Mouse (Mus musculus) lung, adult 2 months (tissue): ENCODE data around the gene Etfrf1. TPM values are rescaled to one million over a fixed set of nuclear protein-coding genes. Genes with fewer than 3 reads are reported as not detected.

Experiments used
- DNase-seq: peaks from one replicate; pipeline ENCODE4 v3.0.0; 2022
- H3K4me1 ChIP-seq: fragments of 200-500 bp; 2 replicates; pipeline ENCODE4 v1.6.1; 2011; ENCODE audit warnings: low read length; ENCODE audit not compliant: control insufficient read depth, insufficient read depth
- H3K4me3 ChIP-seq: fragments of 200-500 bp; replicated peaks from 2 replicates; pipeline ENCODE3; 2011; ENCODE audit warnings: low read depth, mild to moderate bottlenecking, control low read depth, low read length; ENCODE audit errors: extremely low read depth
- CTCF ChIP-seq: fragments of 200-500 bp; IDR thresholded peaks from 2 replicates; pipeline ENCODE4 v1.5.1; 2011; ENCODE audit warnings: mild to moderate bottlenecking, low read length, control low read depth; ENCODE audit not compliant: insufficient read depth
- POLR2A ChIP-seq: fragments of 200-500 bp; IDR thresholded peaks from 2 replicates; pipeline ENCODE4 v1.6.1; 2011; ENCODE audit warnings: low read depth, mild to moderate bottlenecking, control low read depth, low read length, borderline replicate concordance; ENCODE audit errors: extremely low read depth
- WGBS: fragments of 180-500 bp; shearing (Covaris S2); methylation state at CpG from one replicate; pipeline ENCODE4 v1.1.7; 2018; 5-methylcytosine and 5-hydroxymethylcytosine counted together
- polyA plus RNA-seq: library from polyadenylated mRNA; depleted of rRNA; stranded (reverse); fragments of >200 nt; gene quantifications from 2 replicates; pipeline ENCODE4 v1.2.3, GENCODE M21; 2012

Etfrf1 gene
- polyA plus RNA-seq, 1 experiment: 8.3 TPM

DNA sequence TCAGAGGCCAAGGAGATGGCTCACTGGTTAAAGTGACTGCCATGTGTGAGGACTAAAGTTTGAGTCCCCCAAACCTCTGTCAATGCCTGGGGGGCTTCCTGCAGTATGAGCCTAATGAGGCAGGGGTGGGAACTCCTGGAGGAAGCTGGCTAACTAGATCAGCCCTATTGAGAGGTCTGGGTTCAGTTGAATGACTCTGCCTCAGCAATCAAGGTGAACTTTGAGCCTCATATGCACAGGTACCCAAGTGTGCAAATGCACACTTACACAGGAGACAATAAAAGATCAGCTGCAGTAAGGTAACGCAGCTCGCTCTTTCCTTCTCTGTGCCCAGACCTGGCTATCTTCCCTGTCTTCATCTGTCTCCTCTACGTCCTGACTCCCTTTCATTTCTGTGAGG, 17.9 kb upstream of the Etfrf1 start:
- no peak for TF ChIP-seq POLR2A
- no peak for TF ChIP-seq CTCF
- Histone ChIP-seq H3K4me3 (no peak overlapping the region), H3K4me1 (no peaks in the 10 kb centered on the region)
- WGBS: 83% methylated on average over 3 of the region's 3 CpGs
- no peak for DNase-seq

DNA sequence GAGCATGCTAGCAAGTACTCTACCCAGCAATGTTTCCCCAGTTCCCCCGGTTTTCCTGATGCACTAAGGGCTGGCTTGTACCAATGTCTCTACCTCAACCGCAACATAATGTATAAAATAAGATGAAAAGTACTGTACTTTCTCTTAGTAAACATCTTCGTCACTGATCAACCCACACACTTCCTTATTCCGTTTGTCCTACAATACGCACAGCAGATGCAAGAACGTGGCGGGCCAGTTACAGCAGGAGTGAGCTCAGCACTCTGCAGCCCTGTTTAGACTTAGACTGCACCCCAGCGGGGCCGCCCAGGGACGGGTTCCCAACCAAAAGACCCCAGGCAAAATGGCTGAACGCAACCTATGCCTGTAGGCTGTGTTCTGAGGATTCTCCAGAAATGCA, 17.5 kb upstream of the Etfrf1 start:
- Histone ChIP-seq H3K4me1 (no peaks in the 10 kb centered on the region), H3K4me3 (no peak overlapping the region)
- TF ChIP-seq POLR2A (no peak), CTCF (no peak)
- WGBS: 65% methylated on average over 11 of the region's 11 CpGs
- DNase-seq: no peak

DNA sequence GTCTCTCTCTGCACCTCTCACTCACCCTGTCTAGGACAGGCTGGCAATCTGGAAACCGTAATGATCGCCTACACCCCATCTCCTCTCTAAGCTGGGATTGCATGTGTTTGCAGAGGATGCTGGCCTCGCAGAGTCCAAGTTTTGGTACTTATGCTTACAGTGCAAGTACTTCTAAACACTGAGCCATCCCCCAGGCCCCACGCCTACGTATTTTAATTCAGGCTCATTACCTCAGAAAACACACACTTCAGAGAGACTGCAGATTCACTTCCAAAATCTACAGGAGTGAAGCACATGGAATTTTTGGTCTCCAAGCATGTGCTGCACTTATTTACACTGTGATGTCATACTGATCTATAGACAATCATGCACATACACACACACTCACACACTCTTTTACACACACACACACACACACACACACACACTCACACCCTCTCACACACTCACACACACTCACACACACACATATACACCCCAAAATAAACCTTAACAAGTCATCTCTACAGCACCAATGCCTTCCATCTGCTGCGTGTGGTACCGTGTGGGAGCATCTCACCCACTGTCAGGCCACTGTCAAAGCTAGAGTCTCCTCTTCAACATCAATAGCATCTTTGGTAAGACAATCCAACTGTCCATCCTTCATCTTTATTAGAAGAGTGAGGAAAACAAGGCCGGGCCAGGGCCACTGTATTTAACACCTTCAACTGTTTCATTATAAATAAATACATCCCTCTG, 12.8 kb upstream of the Etfrf1 start:
- TF ChIP-seq POLR2A (no peak), CTCF (no peak)

DNA sequence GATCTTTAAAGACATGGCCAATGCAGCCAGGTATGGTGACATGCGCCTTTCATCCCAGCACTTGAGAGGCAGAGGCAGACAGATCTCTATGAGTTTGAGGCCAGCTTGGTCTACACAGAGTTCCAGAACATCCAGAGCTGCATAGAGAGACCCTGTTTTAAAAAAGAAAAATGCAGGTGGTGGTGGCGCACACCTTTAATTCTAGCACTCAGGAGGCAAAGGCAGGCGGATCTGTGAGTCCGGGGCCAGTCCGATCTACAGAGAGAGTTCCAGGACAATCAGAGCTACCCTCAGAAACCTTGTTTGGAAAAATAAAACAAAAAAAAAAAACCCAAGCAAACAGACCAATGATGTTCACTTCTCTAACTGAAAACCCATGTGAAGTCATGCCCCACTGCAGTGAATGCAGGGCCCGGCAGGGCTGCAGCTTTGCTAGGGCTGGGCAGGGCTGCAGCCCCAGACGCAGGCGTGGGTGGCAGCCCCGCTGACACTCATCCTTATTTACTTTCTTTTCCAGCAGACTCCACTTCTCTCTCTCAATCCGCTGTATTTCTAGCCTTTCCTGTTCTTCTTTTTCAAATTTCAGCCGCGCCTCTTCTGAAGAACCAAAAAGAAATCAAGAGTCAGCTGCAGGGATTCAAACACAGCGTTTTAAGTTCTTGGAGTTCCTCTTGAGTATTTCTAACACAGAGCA, 8.4 kb upstream of the Etfrf1 start:
- no peaks in the 10 kb centered on the region for H3K4me1 ChIP-seq
- WGBS: 65% methylated on average over 13 of the region's 13 CpGs
- no peak for DNase-seq
- no peak for TF ChIP-seq CTCF
- TF ChIP-seq POLR2A: no peak
- H3K4me3 ChIP-seq: no peak overlapping the region

More for the DNA sequence above, 12.8 kb upstream of the Etfrf1 start:
- WGBS: 92% methylated on average over 8 of the region's 8 CpGs
- H3K4me1 ChIP-seq: no peaks in the 10 kb centered on the region
- no peak for DNase-seq
- H3K4me3 ChIP-seq: no peak overlapping the region

DNA sequence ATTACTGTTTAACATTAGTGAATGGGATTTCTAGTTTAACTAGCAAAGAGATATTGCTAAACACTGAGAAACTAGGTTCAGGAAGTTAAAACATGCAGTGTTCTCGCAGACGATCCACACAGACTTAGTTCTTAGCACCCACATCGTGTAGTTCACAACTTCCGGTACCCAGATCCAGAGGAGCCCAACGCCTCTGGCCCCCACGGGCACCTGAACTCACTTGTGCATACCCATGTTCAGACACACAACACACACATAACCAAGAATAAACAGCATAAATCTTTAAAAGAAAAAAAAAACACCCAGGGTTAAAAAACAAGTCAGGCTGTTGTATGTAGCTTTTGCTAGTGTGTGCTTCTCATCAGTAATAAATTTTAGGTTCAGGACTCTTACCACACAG, 6.5 kb upstream of the Etfrf1 start:
- no peak for TF ChIP-seq POLR2A
- TF ChIP-seq CTCF: no peak
- no peak for DNase-seq
- Histone ChIP-seq H3K4me3 (no peak overlapping the region), H3K4me1 (no peaks in the 10 kb centered on the region)
- 89% methylated on average over 6 of the region's 6 CpGs for WGBS

DNA sequence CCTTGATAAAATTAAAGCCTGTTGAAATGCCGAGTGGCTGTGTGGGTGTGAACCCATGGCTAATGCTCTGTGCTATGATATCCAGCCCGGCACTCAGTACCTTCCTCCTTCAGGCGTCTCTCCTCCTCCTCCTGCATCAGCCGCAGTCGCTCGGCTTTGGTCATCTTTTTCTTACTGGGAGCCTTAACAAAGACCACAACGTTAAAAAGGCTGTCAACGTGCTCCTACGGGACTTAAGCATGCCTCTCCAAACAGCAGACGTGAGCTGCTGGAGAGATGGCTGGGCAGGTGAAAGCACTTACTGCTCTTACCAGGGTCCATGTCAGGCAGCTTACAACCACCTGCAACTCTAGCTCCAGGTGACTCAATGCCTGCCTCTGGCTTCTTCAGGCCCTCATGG, 5.8 kb upstream of the Etfrf1 start:
- no peak for TF ChIP-seq POLR2A
- TF ChIP-seq CTCF: no peak
- Histone ChIP-seq H3K4me3 (no peak overlapping the region), H3K4me1 (no peaks in the 10 kb centered on the region)
- DNase-seq: no peak
- WGBS: 66% methylated on average over 10 of the region's 10 CpGs

DNA sequence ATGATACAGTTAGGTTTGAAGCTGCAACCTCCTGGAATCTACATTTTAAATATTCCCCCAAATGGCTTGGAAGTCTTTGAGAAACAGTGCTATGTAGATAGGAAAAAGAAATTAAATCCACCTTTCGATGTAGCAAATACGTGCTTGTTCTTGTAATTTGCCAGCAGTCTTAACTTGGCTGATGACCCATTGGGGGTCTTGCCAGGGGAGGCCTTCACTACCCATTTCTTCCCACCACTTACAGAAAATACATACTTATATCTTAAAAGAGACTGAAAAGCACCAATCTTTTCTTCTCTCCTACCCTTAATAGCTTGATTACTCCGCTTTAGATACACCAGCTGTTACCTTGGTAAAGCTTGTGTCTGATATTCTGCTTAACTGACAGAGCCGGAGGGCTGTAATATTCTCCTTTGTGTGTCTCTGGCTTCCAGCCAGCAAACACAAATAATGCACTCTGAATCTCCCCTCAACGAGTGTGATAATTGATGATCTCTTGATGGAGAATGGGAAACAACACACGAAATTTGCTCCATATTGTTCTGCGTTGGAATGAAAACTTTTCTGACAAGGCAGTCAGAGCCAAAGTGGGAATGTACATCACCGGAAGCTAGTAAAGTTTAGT, 766 bp upstream of the Etfrf1 start:
- TF ChIP-seq CTCF: no peak
- no peak for TF ChIP-seq POLR2A
- H3K4me1 ChIP-seq: no peaks in the 10 kb centered on the region; the same call in 1 of the 2 replicates
- WGBS: 29% methylated on average over 8 of the region's 8 CpGs
- peak overlapping the region; percentile 84 for H3K4me3 ChIP-seq
- DNase-seq: no peak

DNA sequence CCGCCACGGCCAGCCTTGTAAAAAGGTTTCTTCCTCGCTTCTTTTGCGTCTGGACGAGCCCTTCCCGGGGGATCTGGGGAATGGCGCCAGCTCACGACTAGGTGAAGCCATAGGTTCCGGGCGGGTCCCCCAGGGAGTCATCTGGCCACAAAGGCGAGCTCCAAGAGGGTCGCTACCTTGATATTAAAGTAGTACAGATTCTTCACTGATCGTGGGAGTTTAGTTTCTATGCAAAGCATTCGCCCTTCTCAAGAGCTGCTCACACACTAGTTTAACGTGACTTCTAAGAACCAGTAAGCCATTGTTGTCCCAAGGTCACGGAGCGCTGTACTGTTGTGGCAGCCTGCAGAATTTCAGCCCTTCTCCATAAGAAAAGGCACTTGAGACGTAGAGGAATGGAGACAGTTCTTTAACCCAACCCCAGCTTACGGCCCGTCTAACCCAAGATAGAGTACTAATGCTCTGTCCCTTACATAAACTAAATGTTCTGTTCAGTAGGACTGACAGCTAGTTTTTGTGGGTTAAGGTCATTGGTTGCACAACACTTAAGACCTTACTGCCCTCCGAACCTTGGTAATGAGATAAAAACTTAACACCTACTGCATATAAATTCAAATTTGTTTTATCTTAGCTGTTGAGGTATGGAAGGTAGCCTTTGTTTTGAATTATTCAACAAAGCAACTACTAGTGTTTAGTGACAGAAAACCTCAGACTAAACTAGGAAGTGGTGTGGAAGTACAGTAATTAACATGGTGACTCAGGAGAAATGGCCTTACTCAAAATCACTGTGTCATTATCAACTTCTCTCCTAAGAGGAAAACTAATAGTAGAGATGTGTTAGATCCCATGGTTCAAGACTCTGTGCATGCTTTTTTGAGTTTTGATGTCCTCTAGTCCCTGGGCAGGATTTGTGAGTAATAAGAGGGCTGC, 707 bp downstream of the Etfrf1 start:
- no peak for TF ChIP-seq POLR2A
- no peak for TF ChIP-seq CTCF
- 3% methylated on average over 21 of the region's 21 CpGs for WGBS
- DNase-seq: no peak
- H3K4me1 ChIP-seq: no peaks in the 10 kb centered on the region; the same call in 1 of the 2 replicates
- H3K4me3 ChIP-seq: peak overlapping the region; percentile 80

DNA sequence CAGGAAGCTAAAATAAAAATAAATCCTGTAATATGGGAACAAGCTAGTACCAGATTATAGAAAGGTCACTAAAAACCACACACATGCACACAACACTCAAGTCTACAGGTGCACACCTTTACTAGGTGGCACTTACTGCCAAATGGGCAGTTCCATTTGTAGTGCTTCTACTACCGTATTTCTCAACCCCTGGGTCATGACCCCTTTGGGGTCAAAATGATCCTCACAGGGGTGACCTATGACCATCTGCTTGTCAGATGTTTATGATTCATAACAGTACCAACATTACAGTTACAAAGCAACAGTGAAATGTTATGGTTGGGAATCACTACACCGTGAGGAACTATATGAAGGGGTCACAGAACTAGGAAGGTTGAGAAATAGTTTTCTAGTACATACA, 3.0 kb downstream of the Etfrf1 start:
- WGBS: 66% methylated on average over 2 of the region's 2 CpGs
- DNase-seq: no peak
- H3K4me1 ChIP-seq: no peaks in the 10 kb centered on the region; the same call in 1 of the 2 replicates
- H3K4me3 ChIP-seq: no peak overlapping the region
- no peak for TF ChIP-seq POLR2A
